Mouse (Mus musculus): ENCODE measurements at regions not wholly inside any gene's neighbourhood (a gene's known extent, or its start where the extent isn't known, plus 50 kb on each side); places are given as distances from the start of the nearest gene placed in this dataset.

GRCm38 (mm10) chr12:95589011-95589410 lies 103.0 kb upstream of the Flrt2 start:
- DNase-seq, result no peak

GRCm38 (mm10) chr12:95619281-95619680 lies 72.7 kb upstream of the Flrt2 start:
- DNase-seq, result no peak

- DNase-seq, result no peak
These were observed 61.0 kb upstream of the Flrt2 start for GRCm38 (mm10) chr12:95631029-95631428.

DNA sequence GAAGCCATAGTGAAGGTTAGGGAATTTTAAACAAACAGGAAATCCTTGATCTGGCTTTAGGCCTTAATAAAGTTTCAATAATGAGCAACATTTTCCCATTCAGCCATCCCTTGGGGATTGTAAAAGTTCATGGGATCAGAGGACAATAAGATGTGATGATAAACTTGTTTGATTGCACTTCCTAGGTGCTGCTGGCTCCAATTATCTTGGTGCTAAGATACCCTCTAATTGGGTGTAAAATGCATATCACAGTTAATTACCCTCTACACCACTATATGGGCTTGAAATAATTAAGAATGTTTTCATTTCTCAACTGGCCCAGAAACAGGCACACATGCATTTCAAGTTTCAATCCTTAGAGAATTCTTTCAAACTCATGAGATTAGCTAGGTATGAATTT lies 55.4 kb upstream of the Flrt2 start:
- DNase-seq, result no peak

GRCm38 (mm10) chr12:95639892-95640291 lies 52.1 kb upstream of the Flrt2 start:
- DNase-seq, result no peak

DNA sequence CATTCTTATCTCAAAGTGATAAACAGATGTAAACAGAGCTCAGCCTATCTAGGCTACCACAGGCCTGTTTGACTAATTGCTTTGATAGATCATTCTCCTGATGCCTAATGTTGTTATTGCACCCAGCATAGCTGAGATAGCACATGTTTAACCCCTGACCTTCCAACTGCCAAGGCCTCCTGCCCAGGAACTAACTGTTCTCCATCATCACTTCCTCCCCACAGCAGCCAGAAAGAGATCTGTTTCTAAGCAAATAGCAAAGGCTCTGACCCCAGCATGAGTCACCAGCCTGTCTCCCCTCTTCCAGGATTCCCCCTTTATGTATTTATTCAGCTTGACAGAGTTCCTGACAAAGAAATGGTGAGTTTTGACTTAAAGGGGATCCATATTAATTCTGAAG lies 50.4 kb upstream of the Flrt2 start:
- no peak for DNase-seq

Data from right cerebral cortex, postnatal 4 days (tissue).